In genomic region chr2:51238131-51238931, GRCm38 (mm10) we compare ENCODE assay signal across 10 mouse cellular contexts.
A peak's percentile ranks its signal among the peaks of the same experiment; 100 is the strongest.
DNase-seq lines count a peak whose midpoint lies in the region; ATAC-seq lines count a peak whose summit lies in the region.
"Had no signal": no experiment of that assay in that cellular context is flagged by ENCODE, and none has a peak within 500 bp of the region (broad histone marks: within the 10 kb centered on the region; RNA-seq: fewer than 3 reads in every experiment).

No protein-coding gene starts in this region.

- WGBS in heart, embryonic 10.5 days = 14% methylated on average over 16 of the region's 16 CpGs
- WGBS in forebrain, embryonic 15.5 days = 11% methylated on average over 16 of the region's 16 CpGs
- 9% methylated on average over 16 of the region's 16 CpGs for WGBS in midbrain, embryonic 13.5 days

- no peak for DNase-seq in heart, embryonic 10.5 days (ENCODE audit: low spot score)
- no peak for DNase-seq in heart, postnatal 10 days
- peak; percentile 5 for DNase-seq in ES-CJ7 (ENCODE audit: low read depth, low spot score)
- no peak for DNase-seq in c-Kit-positive CD71-positive TER-119-positive erythroid progenitor cells, embryonic 14.5 days (ENCODE audit: low spot score)
- no peak for DNase-seq in left cerebral cortex, postnatal 10 days (ENCODE audit: extremely low spot score in 1 of 2, low spot score in 2 of 2)
- no peak for DNase-seq in cerebellum, adult 18-20 months
- DNase-seq: cerebellum, postnatal 25 days had no signal

- no peaks in the 10 kb centered on the region for H3K4me1 ChIP-seq in heart, embryonic 10.5 days
- peaks cover 11% of the 10 kb centered on the region for H3K4me1 ChIP-seq in forebrain, embryonic 15.5 days
- peaks cover 23% of the 10 kb centered on the region for H3K4me1 ChIP-seq in midbrain, embryonic 13.5 days (replicated peaks)

- H3K27me3 ChIP-seq in heart, embryonic 10.5 days (ENCODE audit: insufficient read depth, poor library complexity, severe bottlenecking) = no peaks in the 10 kb centered on the region
- no peaks in the 10 kb centered on the region for H3K27me3 ChIP-seq in forebrain, embryonic 15.5 days
- H3K27me3 ChIP-seq in midbrain, embryonic 13.5 days = no peaks in the 10 kb centered on the region

- H3K9ac ChIP-seq in forebrain, embryonic 15.5 days (replicated peaks) = no peak overlapping the region
- H3K9ac ChIP-seq in midbrain, embryonic 13.5 days (replicated peaks) = no peak overlapping the region

- H3K4me2 ChIP-seq in forebrain, embryonic 15.5 days (replicated peaks) = peak overlapping the region; percentile 20; the same call in 1 of the 2 replicates
- H3K4me2 ChIP-seq in midbrain, embryonic 13.5 days (replicated peaks) = peak overlapping the region; percentile 39

- no peaks in the 10 kb centered on the region for H3K36me3 ChIP-seq in heart, embryonic 10.5 days
- H3K36me3 ChIP-seq in forebrain, embryonic 15.5 days = no peaks in the 10 kb centered on the region
- H3K36me3 ChIP-seq in midbrain, embryonic 13.5 days = no peaks in the 10 kb centered on the region

- H3K27ac ChIP-seq in heart, embryonic 10.5 days = no peak overlapping the region
- no peak overlapping the region for H3K27ac ChIP-seq in forebrain, embryonic 15.5 days (replicated peaks)
- no peak overlapping the region; the same call in 1 of the 2 replicates for H3K27ac ChIP-seq in midbrain, embryonic 13.5 days
- H3K27ac ChIP-seq: macrophage had no signal

- intact Hi-C loops in heart, postnatal 10 days (cut with DNase I) = no loop called here
- intact Hi-C loops in left cerebral cortex, postnatal 10 days (cut with DNase I) = no loop called here

- H3K9me3 ChIP-seq in heart, embryonic 10.5 days = no peaks in the 10 kb centered on the region
- H3K9me3 ChIP-seq in forebrain, embryonic 15.5 days = no peaks in the 10 kb centered on the region
- no peaks in the 10 kb centered on the region for H3K9me3 ChIP-seq in midbrain, embryonic 13.5 days

- 0 out of 2 replicates have a peak, but pooled peaks have one; percentile 23 for ATAC-seq in forebrain, embryonic 15.5 days (replicated peaks)
- peak; percentile 77 for ATAC-seq in midbrain, embryonic 13.5 days

- peak overlapping the region; percentile 31 for H3K4me3 ChIP-seq in heart, embryonic 10.5 days
- no peak overlapping the region for H3K4me3 ChIP-seq in forebrain, embryonic 15.5 days
- H3K4me3 ChIP-seq in midbrain, embryonic 13.5 days (replicated peaks) = no peak overlapping the region
